Mouse (Mus musculus) midbrain, embryonic 11.5 days (tissue): Measurements from ENCODE around the gene Kcnh6. TPM values are rescaled to one million over a fixed set of nuclear protein-coding genes. Genes with fewer than 3 reads are reported as not detected.
"Not testable (repeated sequence)": the region's sequence is repeated elsewhere in the genome, so short reads cannot be mapped to it uniquely, and the experiment has no call there.

ENCODE experiments used
- ATAC-seq: fragments of 200-750 bp; cut with Nextera tagmentation; 2 replicates; pipeline ENCODE4 v1.8.0; 2017; ENCODE audit warnings: moderate TSS enrichment, moderate library complexity; ENCODE audit not compliant: low FRiP score
- DNase-seq: peaks from one replicate; pipeline ENCODE4 v3.0.0; 2015; ENCODE audit warnings: low spot score; ENCODE audit errors: missing footprints
- H3K27ac ChIP-seq: fragments of 300-500 bp; sonication (generic); 2 replicates; pipeline ENCODE4 v1.5.1; 2014; ENCODE audit warnings: low read depth, low read length
- H3K27me3 ChIP-seq: fragments of 300-500 bp; sonication (generic); 2 replicates; pipeline ENCODE4 v1.6.1; 2014; ENCODE audit warnings: mild to moderate bottlenecking, low read length, moderate library complexity, mixed read lengths; ENCODE audit not compliant: control insufficient read depth, insufficient read depth
- H3K36me3 ChIP-seq: fragments of 300-500 bp; sonication (generic); 2 replicates; pipeline ENCODE4 v1.6.1; 2014; ENCODE audit warnings: mild to moderate bottlenecking, low read length, moderate library complexity, mixed read lengths; ENCODE audit not compliant: control insufficient read depth, insufficient read depth
- H3K4me1 ChIP-seq: fragments of 300-500 bp; sonication (generic); 2 replicates; pipeline ENCODE4 v1.6.1; 2014; ENCODE audit warnings: low read length; ENCODE audit not compliant: control insufficient read depth, insufficient read depth
- H3K4me2 ChIP-seq: fragments of 300-500 bp; sonication (generic); 2 replicates; pipeline ENCODE4 v1.6.1; 2014; ENCODE audit warnings: mild to moderate bottlenecking, moderate library complexity
- H3K4me3 ChIP-seq: fragments of 300-500 bp; sonication (generic); 2 replicates; pipeline ENCODE4 v1.5.1; 2014; ENCODE audit warnings: low read depth, low read length
- H3K9ac ChIP-seq: fragments of 300-500 bp; sonication (generic); 2 replicates; pipeline ENCODE4 v1.6.1; 2014; ENCODE audit warnings: low read length
- H3K9me3 ChIP-seq: fragments of 300-500 bp; sonication (generic); 2 replicates; pipeline ENCODE4 v1.6.1; 2016; ENCODE audit warnings: low read length; ENCODE audit not compliant: control insufficient read depth
- WGBS: fragments of 180-500 bp; shearing (Covaris S2); extraction: QIAGEN DNeasy Blood & Tissue Kit; methylation state at CpG from one replicate; pipeline ENCODE4 v1.1.7; 2014; 5-methylcytosine and 5-hydroxymethylcytosine counted together
- polyA plus RNA-seq: library from polyadenylated mRNA; unstranded; fragments of >200 nt; fragmentation: Nextera tagmentation; extraction: Ambion mirVana; gene quantifications from 2 replicates; pipeline ENCODE4 v1.2.1, GENCODE M21; 2014

Gene Kcnh6
- polyA plus RNA-seq, 1 experiment from 2014 or later: 0.29 TPM

DNA sequence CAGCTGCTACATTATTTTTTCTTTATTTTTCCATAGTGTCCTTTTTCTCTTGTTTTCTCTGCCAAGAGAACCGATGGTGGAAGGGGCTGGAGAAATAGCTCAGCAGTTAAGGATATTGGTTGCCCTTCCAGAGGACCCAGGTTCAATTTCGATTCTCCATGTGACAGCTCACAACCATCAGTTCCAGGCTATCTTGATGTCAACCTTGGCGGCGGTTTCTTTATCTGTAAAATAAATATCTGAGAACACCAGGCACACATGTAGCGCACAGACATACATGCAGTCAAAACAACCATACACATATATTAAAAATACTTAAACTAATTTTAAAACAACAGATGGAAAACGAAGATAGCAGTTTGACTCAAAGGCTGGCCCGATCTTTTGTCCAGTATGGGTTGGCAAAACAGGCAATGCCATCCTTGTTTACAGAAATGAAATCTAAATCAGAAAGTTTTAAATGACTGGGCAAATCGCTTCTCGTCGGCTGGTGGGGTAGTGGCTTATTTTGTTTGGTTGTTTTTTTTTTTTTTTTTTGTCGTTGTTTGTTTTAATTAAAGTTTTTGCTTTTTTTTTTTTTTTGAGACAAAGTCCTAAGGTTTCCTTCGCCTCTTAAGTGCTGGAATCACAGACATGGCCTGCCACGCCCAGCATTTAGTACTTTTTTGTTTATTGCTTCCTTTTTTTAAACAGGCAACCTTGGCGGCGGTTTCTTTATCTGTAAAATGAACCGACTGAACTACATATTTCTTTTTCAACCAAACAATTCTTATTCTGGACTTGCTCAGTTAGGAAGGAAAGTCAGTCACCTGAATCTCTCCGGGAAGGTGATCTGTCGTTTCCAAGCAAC, 57.4 kb downstream of the Kcnh6 start:
- Histone ChIP-seq H3K9me3 (no peaks in the 10 kb centered on the region), H3K4me3 (peak overlapping the region; percentile 80), H3K27me3 (no peaks in the 10 kb centered on the region), H3K9ac (peak overlapping the region; percentile 73), H3K4me1 (peaks cover 5% of the 10 kb centered on the region; the same call in 1 of the 2 replicates), H3K36me3 (no peaks in the 10 kb centered on the region), H3K27ac (no peak overlapping the region), H3K4me2 (peak overlapping the region; percentile 88)
- ATAC-seq: no peak
- WGBS: 48% methylated on average over 18 of the region's 18 CpGs
- DNase-seq: no peak

DNA sequence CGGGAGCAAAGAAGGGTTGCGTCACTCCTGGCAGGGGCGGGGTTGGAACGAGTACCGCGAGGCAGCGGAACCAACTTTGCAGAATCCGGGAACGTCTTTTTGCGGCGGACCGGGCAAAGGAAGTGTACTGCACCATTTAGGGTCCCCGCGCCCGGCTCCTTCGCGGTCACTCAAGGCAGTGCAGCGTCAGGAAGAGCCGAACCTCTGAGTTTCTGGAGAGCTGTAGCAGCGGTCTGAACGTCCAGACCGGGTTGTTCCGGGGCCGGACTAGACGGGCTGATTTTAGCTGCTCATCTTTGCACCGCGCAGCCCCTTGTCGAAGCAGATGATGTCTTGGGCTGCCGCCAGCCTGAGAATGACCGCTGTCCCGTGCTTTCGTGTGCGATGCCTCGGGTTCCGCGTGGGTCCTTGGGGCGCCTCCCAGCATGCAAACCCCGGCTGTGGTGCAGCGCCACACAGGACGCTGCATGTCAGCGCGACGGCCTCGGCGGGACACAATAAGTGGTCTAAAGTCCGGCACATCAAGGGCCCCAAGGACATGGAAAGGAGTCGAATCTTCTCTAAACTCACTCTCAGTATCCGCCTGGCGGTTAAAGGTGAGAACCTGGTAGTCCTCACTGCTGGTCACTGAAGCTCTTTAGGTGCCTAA, 58.1 kb downstream of the Kcnh6 start, which contains the start of gene Taco1:
Gene Taco1 (plus strand): TSS at position 139 of the 649 bp plus-strand sequence.
- H3K27ac ChIP-seq: peak within 1 kb of the TSS; percentile 41; the same call in 1 of the 2 replicates
- no peaks in the 10 kb centered on the region for H3K36me3 ChIP-seq
- H3K9me3 ChIP-seq: no peaks in the 10 kb centered on the region
- H3K4me3 ChIP-seq: peak within 1 kb of the TSS; percentile 80
- H3K27me3 ChIP-seq: no peaks in the 10 kb centered on the region
- under 1% methylated on average over 49 of the region's 49 CpGs for WGBS
- ATAC-seq (peak; percentile 97), DNase-seq (peak; percentile 98)
- peak within 1 kb of the TSS; percentile 88 for H3K4me2 ChIP-seq
- peaks cover 5% of the 10 kb centered on the region; the same call in 1 of the 2 replicates for H3K4me1 ChIP-seq
- peak within 1 kb of the TSS; percentile 73 for H3K9ac ChIP-seq

DNA sequence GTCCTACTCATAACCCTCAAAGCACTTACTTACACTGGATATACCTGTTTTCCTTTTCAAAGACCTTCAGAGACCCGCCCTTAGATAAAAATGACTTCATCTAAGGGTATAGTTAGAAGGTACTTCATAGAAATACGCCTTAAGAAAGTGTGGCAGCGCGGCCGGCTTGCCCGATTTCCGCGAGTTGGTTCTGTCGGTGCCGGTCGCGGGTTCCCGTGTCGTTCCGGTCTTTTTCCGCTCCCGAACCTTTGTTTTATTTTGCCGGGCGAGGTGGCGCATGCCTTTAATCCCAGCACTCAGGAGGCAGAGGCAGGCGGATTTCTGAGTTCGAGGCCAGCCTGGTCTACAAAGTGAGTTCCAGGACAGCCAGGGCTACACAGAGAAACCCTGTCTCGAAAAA, 58.7 kb downstream of the Kcnh6 start:
- not testable (repeated sequence) for H3K27me3 ChIP-seq, H3K36me3 ChIP-seq, ATAC-seq, H3K4me1 ChIP-seq, H3K9me3 ChIP-seq, H3K27ac ChIP-seq
- 21% methylated on average over 23 of the region's 23 CpGs for WGBS
- peak overlapping the region; percentile 80 for H3K4me3 ChIP-seq
- peak; percentile 96 for DNase-seq
- peak overlapping the region; percentile 73 for H3K9ac ChIP-seq
- H3K4me2 ChIP-seq: peak overlapping the region; percentile 88

- Histone ChIP-seq H3K36me3 (no peaks in the 10 kb centered on the region), H3K4me2 (no peak overlapping the region), H3K4me1 (no peaks in the 10 kb centered on the region), H3K4me3 (no peak overlapping the region), H3K27ac (no peak overlapping the region), H3K9me3 (no peaks in the 10 kb centered on the region), H3K9ac (no peak overlapping the region), H3K27me3 (no peaks in the 10 kb centered on the region)
- DNase-seq (no peak), ATAC-seq (no peak)
- WGBS: 91% methylated on average over 3 of the region's 3 CpGs
These were observed 65.8 kb downstream of the Kcnh6 start for GRCm38 (mm10) chr11:106073774-106074173.

DNA sequence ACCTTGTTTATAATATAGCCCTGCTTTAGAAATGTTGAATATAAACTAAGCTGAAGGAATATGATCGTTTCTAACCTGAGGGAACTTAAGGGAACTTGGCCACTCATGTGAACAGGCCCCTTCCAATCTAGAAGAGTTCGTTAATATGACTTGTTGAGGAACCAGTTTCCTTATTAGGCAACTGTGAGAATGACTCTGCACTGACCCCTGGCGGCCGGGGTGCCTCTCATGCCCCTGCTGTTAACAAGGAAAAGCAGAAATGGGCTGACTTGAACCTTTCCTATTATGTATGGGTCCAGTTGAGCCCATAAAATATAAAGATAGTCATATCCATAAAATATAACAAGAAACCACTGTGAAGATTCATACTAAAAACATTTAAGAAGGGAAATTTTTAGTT, 68.4 kb downstream of the Kcnh6 start:
- Histone ChIP-seq H3K27me3 (no peaks in the 10 kb centered on the region), H3K36me3 (no peaks in the 10 kb centered on the region), H3K4me2 (no peak overlapping the region), H3K9ac (no peak overlapping the region), H3K27ac (no peak overlapping the region), H3K9me3 (no peaks in the 10 kb centered on the region), H3K4me1 (no peaks in the 10 kb centered on the region), H3K4me3 (no peak overlapping the region)
- WGBS: 8% methylated on average over 4 of the region's 4 CpGs
- peak; percentile 94 for DNase-seq
- ATAC-seq: no peak

Other genes starting within 250 kb of the Kcnh6 start
- gene Cyb561, start 54.8 kb upstream of the Kcnh6 start, polyA plus RNA-seq: 10.1 and 11.6 TPM in 2 replicates
- 0.57 and 0.89 TPM in 2 replicates for gene Ace, start 40.2 kb upstream of the Kcnh6 start, polyA plus RNA-seq
- not detected in 2 replicates for gene Ace3, start 13.4 kb upstream of the Kcnh6 start, polyA plus RNA-seq
- gene Dcaf7, start 28.7 kb downstream of the Kcnh6 start, polyA plus RNA-seq: 72.7 and 76.1 TPM in 2 replicates
- gene Taco1, start 57.9 kb downstream of the Kcnh6 start, polyA plus RNA-seq: 10.5 and 11.1 TPM in 2 replicates
- gene Map3k3, start 76.5 kb downstream of the Kcnh6 start, polyA plus RNA-seq: 14.9 and 16.8 TPM in 2 replicates
- not detected in 2 replicates for gene Gm10840, start 152.7 kb downstream of the Kcnh6 start, polyA plus RNA-seq
- 301 and 308 TPM in 2 replicates for gene Limd2, start 152.7 kb downstream of the Kcnh6 start, polyA plus RNA-seq
- 38.4 and 40.5 TPM in 2 replicates for gene Strada, start 194.0 kb downstream of the Kcnh6 start, polyA plus RNA-seq
- gene Ccdc47, start 208.2 kb downstream of the Kcnh6 start, polyA plus RNA-seq: 74.1 and 76.4 TPM in 2 replicates
- 105 and 110 TPM in 2 replicates for gene Ddx42, start 208.8 kb downstream of the Kcnh6 start, polyA plus RNA-seq
- gene Ftsj3, start 248.0 kb downstream of the Kcnh6 start, polyA plus RNA-seq: 67.3 and 71.4 TPM in 2 replicates
- 396 and 404 TPM in 2 replicates for gene Psmc5, start 248.0 kb downstream of the Kcnh6 start, polyA plus RNA-seq